Mouse (Mus musculus) Patski (cell line): ENCODE data around the gene Prkar1a. TPM values are rescaled to one million over a fixed set of nuclear protein-coding genes. Genes with fewer than 3 reads are reported as not detected.

ENCODE experiments used
- ATAC-seq: fragments of 100-300 bp; one replicate; pipeline ENCODE4 v1.8.0; 2021
- CTCF ChIA-PET: fragments of 350-600 bp; sonication (Branson Sonifier 250); formaldehyde crosslinking; loops from one replicate; lab custom pipeline; 2022; ENCODE audit warnings: inconsistent platforms; lab: Charles Lee
- POLR2A ChIA-PET: fragments of 350-600 bp; sonication (Branson Sonifier 250); formaldehyde crosslinking; loops from one replicate; lab custom pipeline; 2022; ENCODE audit warnings: antibody characterized with exemption, inconsistent platforms; lab: Charles Lee
- DNase-seq: peaks from one replicate; pipeline ENCODE4 v3.0.0-alpha.2; 2011; ENCODE audit warnings: low read depth, low spot score
- H3K27me3 ChIP-seq: fragments of 371-371 bp; one replicate; pipeline ENCODE4 v1.5.1; 2021
- CTCF ChIP-seq: fragments of 100-300 bp; IDR thresholded peaks from one replicate; pipeline ENCODE4 v1.5.1; 2021
- in situ Hi-C: fragments of 300-500 bp; cut with MboI; formaldehyde crosslinking; loops from 3 replicates; pipeline ENCODE4 v1.11.1; 2018; ENCODE audit warnings: low pct_unique_long_range_greater_than_20kb, mixed read lengths
- polyA plus RNA-seq: library from polyadenylated mRNA; unstranded; gene quantifications from one replicate; pipeline ENCODE4 v1.2.3, GENCODE M21; 2021

The Prkar1a gene
- polyA plus RNA-seq, 1 experiment from 2014 or later, result 258 TPM

DNA sequence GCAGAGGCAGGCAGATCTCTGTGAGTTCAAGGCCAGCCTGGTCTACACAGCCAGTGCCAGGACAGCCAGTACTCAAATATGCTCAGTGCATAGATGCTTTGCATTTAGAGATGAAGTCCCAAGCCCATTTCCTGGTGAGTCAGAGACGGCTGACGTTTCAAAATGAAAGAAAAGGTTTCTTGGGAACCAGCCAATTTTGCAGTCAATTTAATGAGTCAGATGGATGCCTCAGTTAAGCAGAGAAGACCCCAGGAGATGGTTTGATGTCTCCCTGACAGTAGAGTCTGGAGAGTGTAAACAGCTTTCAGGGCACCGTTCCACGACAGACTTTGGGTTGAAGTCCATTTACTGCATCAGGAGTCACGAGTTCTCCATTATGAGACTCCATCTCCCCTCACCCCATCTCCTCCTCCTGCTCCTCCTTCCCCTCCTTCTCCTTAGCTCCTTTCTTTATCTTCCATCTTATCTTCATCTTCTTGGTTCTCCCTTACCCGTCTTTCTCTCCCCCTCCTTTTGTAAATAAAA, 13.3 kb upstream of the Prkar1a start:
- CTCF ChIA-PET, result interaction anchor here (6.0 kb wide), 1 partner anchor 15 kb away, joined by 34 read pairs; no protein-coding TSS in a partner anchor
- in situ Hi-C loops, result no loop called here
- POLR2A ChIA-PET, result interaction anchor here (0.6 kb wide), 2 partner anchors 118 to 633 kb away, joined by 3 read pairs; no protein-coding TSS in a partner anchor

DNA sequence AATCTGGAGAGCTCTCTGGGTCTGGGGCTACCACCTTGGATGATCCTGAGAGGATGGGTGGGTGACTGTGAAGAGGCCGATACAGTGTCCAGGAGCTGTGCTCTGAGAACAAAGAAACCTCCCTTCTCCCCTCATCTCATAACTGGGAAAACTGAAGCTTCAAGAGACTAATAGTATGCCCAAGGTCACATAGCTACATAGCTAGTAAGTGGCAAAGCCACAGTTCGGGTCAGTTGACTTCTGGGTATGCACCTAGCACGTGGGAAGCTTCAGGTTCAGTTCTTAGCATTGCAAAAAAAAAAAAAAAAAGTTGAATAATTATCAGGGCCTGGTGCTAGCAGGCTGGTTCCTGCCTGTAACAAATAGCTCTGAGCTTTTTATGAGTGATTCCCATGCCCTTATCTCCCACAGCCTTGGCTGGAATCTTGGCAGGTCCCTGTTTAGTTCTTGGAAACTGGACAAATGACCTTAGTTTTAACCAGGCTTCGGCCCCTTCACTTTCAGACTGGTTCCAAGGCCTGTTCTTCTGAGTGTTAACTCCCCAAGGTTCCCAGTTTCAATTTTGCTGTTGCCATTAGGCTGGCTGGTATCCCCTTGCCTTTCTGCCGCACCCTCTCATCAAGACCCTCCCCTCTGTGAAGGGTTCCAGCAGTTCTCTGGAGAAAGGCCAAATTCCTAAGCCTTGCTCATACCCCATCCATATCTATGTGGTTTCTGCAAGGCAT, 7.5 kb upstream of the Prkar1a start:
- ATAC-seq (peak; percentile 93), DNase-seq (peak; percentile 46)
- ChIA-PET POLR2A (interaction anchor here (0.7 kb wide), 1 partner anchor 10 kb away, joined by 3 read pairs; no protein-coding TSS in a partner anchor), CTCF (interaction anchor here (0.9 to 1.5 kb wide), 2 partner anchors 21 to 219 kb away, joined by 3 to 15 read pairs; no protein-coding TSS in a partner anchor)
- H3K27me3 ChIP-seq, result no peaks in the 10 kb centered on the region
- no peak for TF ChIP-seq CTCF
- in situ Hi-C loops, result no loop called here

More for the DNA sequence above, 13.3 kb upstream of the Prkar1a start:
- no peak for DNase-seq
- TF ChIP-seq CTCF, result no peak
- no peak for ATAC-seq
- no peaks in the 10 kb centered on the region for H3K27me3 ChIP-seq

DNA sequence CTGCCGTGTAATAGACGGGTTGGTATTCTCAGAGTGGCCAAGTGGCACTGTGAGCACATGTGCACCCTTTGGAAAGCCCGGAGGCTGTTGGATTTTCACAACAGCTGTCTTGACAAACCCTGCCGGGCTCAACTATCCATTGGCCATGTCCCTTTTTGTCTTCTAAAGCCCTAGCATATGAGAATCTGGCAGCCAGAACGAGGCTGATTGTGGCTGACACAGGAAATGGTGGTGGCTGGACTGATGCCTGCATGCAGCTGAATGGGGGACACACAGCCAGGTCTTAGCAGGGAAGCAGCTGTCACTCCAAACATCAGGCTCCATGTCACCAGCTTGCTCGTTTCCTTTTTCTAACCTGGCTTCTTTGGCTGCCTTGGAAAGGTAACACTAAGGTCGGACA, 695 bp upstream of the Prkar1a start:
- in situ Hi-C loops, result no loop called here
- no peak for TF ChIP-seq CTCF
- ChIA-PET CTCF (interaction anchor here (1.9 kb wide), 1 partner anchor 27 kb away, joined by 5 read pairs; no protein-coding TSS in a partner anchor), POLR2A (no interaction called here)
- DNase-seq, result no peak
- ATAC-seq, result no peak
- no peaks in the 10 kb centered on the region for H3K27me3 ChIP-seq

DNA sequence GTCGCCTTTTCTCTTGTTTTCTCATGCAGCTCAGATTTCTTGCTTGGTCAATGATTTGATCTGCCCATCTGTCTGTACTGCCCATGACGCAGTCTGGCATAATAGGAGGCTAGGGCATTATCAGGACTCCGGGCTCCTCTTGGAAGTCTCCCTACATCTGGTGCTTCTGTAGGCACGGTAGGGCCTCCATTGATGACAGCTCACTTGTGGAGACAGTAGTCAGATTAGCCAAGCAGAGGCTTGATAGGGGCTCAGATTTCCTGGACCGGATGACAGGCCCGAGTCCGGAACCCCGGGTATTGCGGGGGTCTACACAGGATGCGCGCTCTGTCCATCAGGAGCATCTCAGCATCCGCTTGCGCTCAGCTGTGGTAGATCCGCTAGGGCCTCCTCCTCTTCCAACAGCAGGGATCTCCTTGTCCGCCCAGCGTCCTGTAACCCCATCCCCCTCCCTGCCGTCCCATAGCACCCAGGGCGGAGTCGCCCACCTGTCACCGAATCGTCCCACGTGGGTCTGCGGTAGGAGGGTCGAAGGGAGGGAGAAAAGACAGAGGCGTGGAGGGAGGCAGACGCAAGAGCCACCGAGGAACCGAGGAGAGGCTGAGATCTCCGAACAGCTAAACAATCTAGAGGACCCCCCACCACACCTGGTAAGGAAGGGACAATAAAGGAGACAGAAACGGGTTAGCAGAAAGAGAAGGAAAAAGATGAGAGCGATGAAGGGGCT, 933 bp downstream of the Prkar1a start:
- no peak for TF ChIP-seq CTCF
- CTCF ChIA-PET, result interaction anchor here (1.4 to 1.9 kb wide), 2 partner anchors 28 to 31 kb away, joined by 5 to 6 read pairs; no protein-coding TSS in a partner anchor
- in situ Hi-C loops, result no loop called here
- DNase-seq (no peak), ATAC-seq (peak; percentile 54)
- no peaks in the 10 kb centered on the region for H3K27me3 ChIP-seq
- POLR2A ChIA-PET, result interaction anchor here (0.6 to 1.4 kb wide), 4 partner anchors 13 to 40 kb away, joined by 3 to 4 read pairs (median 4); no protein-coding TSS in a partner anchor

DNA sequence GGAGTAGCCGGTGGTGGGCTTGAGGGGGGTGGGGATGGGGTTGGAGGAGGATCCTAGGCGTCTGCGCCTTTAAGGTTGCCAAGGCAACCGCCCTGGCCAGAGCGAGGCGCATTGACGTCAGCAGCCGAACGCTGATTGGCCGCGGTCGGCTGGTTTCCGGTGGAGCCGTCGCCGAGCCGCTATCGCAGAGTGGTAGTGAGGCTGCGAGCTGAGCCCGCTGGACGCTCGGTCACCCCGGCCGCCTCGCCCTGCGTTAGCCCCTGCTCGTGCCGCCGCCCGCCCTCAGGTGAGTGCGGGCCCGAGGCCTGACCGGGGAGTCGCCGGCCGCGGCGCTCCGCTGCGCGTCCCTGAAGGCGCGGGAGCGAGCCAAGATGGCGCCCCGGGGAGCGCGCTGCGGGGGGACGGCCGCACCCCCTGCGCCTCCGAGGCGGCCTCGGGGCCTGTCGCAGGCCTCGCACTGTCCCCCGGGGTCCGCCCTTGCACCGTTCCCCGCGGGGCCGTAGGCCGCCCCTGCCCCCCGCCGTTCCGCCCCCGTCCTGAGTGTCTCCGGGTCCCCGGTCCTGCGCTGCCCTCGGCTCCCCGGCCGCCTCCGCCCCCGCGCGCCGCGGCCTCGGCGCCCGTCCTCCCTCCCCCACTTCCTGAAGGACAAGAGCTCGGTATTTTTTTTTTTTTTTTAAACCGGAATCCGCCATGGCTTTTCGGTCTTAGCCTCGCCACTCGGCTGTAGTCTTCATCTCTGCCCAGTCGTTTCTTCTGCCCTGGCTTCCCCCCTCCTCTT, 1.8 kb downstream of the Prkar1a start:
- H3K27me3 ChIP-seq, result no peaks in the 10 kb centered on the region
- ChIA-PET POLR2A (interaction anchor here (0.6 to 1.4 kb wide), 5 partner anchors 10 to 72 kb away, joined by 3 to 5 read pairs (median 4); no protein-coding TSS in a partner anchor), CTCF (interaction anchor here (1.6 kb wide), 1 partner anchor 20 kb away, joined by 4 read pairs; no protein-coding TSS in a partner anchor)
- ATAC-seq (peak; percentile 90), DNase-seq (no peak)
- TF ChIP-seq CTCF, result no peak
- in situ Hi-C loops, result no loop called here

DNA sequence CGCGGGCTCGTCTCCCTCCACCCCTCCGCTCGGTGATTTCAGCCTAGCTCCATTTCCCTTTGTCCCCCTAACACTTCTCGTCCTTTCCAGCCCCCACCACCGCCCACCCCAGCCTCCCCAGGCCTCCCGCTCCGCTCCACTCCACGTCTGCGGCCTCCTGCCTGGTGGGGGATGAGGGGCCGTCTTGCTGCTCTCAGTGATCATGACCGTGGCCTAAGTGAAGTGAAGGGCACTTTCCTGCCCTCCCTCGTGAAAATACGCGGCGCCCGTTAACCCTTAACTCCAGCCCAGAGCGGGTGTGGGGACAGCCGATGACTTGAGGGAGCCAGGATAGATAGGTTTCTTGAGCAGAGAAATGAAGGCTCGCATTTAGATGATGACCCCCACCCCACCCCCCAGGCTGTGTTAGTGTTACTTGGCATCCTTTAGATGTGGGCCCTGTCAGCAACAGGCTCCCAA, 2.4 kb downstream of the Prkar1a start:
- ATAC-seq, result no peak
- DNase-seq, result no peak
- ChIA-PET POLR2A (interaction anchor here (0.9 kb wide), 1 partner anchor 10 kb away, joined by 3 read pairs; no protein-coding TSS in a partner anchor), CTCF (interaction anchor here (1.6 kb wide), 1 partner anchor 19 kb away, joined by 4 read pairs; no protein-coding TSS in a partner anchor)
- in situ Hi-C loops, result no loop called here
- TF ChIP-seq CTCF, result no peak
- no peaks in the 10 kb centered on the region for H3K27me3 ChIP-seq

DNA sequence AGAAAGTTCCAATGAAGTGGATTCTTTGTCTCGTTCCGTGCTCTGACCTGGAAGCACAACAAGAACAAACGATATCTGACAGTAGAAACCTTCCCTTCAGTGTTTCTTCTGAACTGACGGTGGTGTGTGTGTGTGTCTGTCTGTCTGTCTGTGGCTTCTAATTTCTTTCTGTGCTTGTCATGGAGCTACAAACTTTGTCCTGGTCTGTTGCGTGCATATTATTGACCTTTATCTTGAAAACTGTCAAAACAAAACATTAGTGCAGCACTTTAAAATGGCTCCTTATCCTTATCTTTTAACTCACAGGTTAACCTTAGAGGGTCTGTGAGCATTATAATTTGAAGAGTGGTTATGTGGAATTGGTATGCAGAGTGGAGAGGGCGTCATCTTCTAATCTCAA, 3.3 kb downstream of the Prkar1a start:
- TF ChIP-seq CTCF, result no peak
- POLR2A ChIA-PET, result interaction anchor here (0.8 to 1.6 kb wide), 3 partner anchors 17 to 32 kb away, joined by 3 to 6 read pairs (median 3); no protein-coding TSS in a partner anchor
- CTCF ChIA-PET, result interaction anchor here (1.6 to 2.1 kb wide), 3 partner anchors 10 to 31 kb away, joined by 4 to 9 read pairs (median 8); no protein-coding TSS in a partner anchor
- ATAC-seq (no peak), DNase-seq (no peak)
- H3K27me3 ChIP-seq, result no peaks in the 10 kb centered on the region
- in situ Hi-C loops, result no loop called here

DNA sequence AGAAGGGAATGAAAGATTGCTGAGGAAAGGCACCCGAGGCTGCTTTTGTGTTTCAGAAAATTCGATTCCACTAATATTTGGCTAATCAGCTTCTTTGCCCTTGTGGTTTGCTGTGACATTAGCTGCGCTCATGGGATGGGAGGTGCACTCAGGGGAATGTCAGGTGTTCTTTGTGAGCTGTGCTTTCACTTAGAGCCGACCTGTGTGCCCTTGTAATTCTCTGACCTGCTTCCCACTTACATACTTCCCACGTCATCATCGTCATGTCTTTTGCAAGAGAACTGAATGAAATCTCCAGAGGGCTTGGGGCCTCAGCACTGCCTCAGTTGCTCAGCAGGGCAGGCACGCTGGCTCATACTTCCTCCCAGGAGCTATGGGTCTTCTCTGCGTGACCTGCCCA, 4.0 kb downstream of the Prkar1a start:
- no peak for TF ChIP-seq CTCF
- ATAC-seq, result no peak
- CTCF ChIA-PET, result interaction anchor here (1.0 to 2.1 kb wide), 3 partner anchors 9 to 32 kb away, joined by 3 to 9 read pairs (median 8); no protein-coding TSS in a partner anchor

DNA sequence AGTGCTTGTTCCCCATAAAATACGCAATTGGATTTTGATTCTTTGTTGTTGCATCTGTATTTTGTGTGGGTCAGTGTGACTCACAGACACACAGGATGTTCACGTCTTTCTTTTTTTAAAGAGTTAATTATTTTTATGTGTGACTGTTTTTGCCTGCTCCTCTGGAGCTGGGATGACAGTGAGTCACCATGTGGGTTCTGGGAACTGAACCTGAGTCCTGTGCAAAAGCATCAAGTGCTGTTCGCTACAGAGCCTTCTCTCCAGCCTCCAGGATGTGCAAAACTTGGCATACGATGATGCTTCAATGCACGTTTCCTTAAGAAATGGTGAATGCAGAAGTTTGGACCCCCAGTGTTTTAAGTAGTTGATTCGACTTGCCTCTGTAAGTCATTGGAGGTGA, 5.4 kb downstream of the Prkar1a start:
- ATAC-seq (no peak), DNase-seq (no peak)
- no peaks in the 10 kb centered on the region for H3K27me3 ChIP-seq
- CTCF ChIA-PET, result no interaction called here
- in situ Hi-C loops, result no loop called here
- no peak for TF ChIP-seq CTCF
- POLR2A ChIA-PET, result interaction anchor here (1.0 to 1.4 kb wide), 2 partner anchors 18 to 44 kb away, joined by 3 read pairs; no protein-coding TSS in a partner anchor

More for the DNA sequence above, 4.0 kb downstream of the Prkar1a start:
- H3K27me3 ChIP-seq, result no peaks in the 10 kb centered on the region
- no peak for DNase-seq
- POLR2A ChIA-PET, result interaction anchor here (0.8 to 1.6 kb wide), 4 partner anchors 16 to 43 kb away, joined by 3 to 6 read pairs (median 3); no protein-coding TSS in a partner anchor
- in situ Hi-C loops, result no loop called here
